ENCODE assay signal across 18 mouse cellular contexts in the genomic region with DNA sequence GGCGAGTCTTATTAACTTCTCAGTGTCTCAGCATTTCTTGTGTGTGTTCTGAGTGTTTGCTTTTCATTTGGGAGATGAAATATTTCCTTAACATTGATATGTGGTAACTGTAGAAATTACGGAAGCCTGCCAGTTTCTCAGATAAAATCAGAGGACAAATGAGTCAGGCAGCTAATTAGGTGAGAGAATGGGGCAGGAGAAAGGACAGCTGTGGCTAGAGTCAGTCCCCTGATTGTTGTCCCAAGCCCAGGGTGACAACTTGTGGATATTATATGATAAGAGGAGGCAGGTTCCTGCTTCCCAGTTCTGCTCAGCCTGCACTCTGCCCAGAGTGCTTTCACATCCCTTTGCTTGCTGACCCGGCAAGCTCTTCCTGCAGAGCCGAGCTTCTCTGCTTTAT.
"Had no signal": no experiment of that assay in that cellular context is flagged by ENCODE, and none has a peak within 500 bp of the region (broad histone marks: within the 10 kb centered on the region; RNA-seq: fewer than 3 reads in every experiment).

No protein-coding gene starts in this region.

- H3K9ac ChIP-seq: liver, embryonic 12.5 days; liver, embryonic 14.5 days; lung, embryonic 15.5 days; midbrain, embryonic 13.5 days; neural tube, embryonic 13.5 days; neural tube, embryonic 15.5 days had no signal

- H3K36me3 ChIP-seq: liver, embryonic 12.5 days; lung, embryonic 15.5 days; midbrain, embryonic 13.5 days; neural tube, embryonic 13.5 days; neural tube, embryonic 15.5 days had no signal

- ATAC-seq: liver, embryonic 12.5 days; midbrain, embryonic 13.5 days; midbrain, embryonic 16.5 days had no signal

- H3K9me3 ChIP-seq: liver, embryonic 12.5 days; lung, embryonic 15.5 days; midbrain, embryonic 13.5 days; neural tube, embryonic 13.5 days; neural tube, embryonic 15.5 days had no signal

- DNase-seq: lung, postnatal 36 days; retina, postnatal 1 day; right cerebral cortex, adult 18-20 months; right cerebral cortex, postnatal 25 days; right cerebral cortex, postnatal 4 days; spleen, adult 18-20 months; thymus, adult 18-20 months; thymus, postnatal 14 days; thymus, postnatal 36 days had no signal

- H3K4me2 ChIP-seq: liver, embryonic 12.5 days; lung, embryonic 15.5 days; midbrain, embryonic 11.5 days; midbrain, embryonic 13.5 days; neural tube, embryonic 13.5 days; neural tube, embryonic 15.5 days had no signal

- H3K4me1 ChIP-seq: liver, embryonic 12.5 days; lung, embryonic 15.5 days; neural tube, embryonic 13.5 days had no signal

- H3K4me3 ChIP-seq: liver, embryonic 12.5 days; lung, embryonic 15.5 days; midbrain, embryonic 13.5 days; myocyte; neural tube, embryonic 13.5 days; neural tube, embryonic 15.5 days had no signal

- H3K27me3 ChIP-seq: liver, embryonic 12.5 days; lung, embryonic 15.5 days; neural tube, embryonic 13.5 days; neural tube, embryonic 15.5 days had no signal

- H3K27ac ChIP-seq: liver, embryonic 12.5 days; liver, embryonic 14.5 days; lung, embryonic 15.5 days; midbrain, embryonic 13.5 days; neural tube, embryonic 13.5 days; neural tube, embryonic 15.5 days had no signal
